Mouse (Mus musculus): ENCODE data around the gene Vps13d. TPM values are rescaled to one million over a fixed set of nuclear protein-coding genes. Genes with fewer than 3 reads are reported as not detected.

Gene Vps13d
- polyA plus RNA-seq, 1 experiment from 2014 or later, result 6.1 TPM

- Histone ChIP-seq H3K4me1 (replicated peaks) (peaks cover 46% of the 10 kb centered on the region), H3K27ac (no peak overlapping the region), H3K4me3 (no peak overlapping the region), H3K36me3 (no peaks in the 10 kb centered on the region), H3K9me3 (no peaks in the 10 kb centered on the region), H3K27me3 (ENCODE audit: insufficient read depth, poor library complexity, severe bottlenecking) (no peaks in the 10 kb centered on the region)
- 73% methylated on average over 6 of the region's 6 CpGs for WGBS
- DNase-seq (ENCODE audit: low spot score), result no peak
Measured at GRCm38 (mm10) chr4:144996996-144997820, 197.6 kb downstream of the Vps13d start.

- no peak overlapping the region for H3K27ac ChIP-seq
- no peak for DNase-seq (ENCODE audit: low spot score)
- 68% methylated on average over 1 of the region's 1 CpGs for WGBS
Measured at GRCm38 (mm10) chr4:144995826-144996225, 199.0 kb downstream of the Vps13d start.

DNA sequence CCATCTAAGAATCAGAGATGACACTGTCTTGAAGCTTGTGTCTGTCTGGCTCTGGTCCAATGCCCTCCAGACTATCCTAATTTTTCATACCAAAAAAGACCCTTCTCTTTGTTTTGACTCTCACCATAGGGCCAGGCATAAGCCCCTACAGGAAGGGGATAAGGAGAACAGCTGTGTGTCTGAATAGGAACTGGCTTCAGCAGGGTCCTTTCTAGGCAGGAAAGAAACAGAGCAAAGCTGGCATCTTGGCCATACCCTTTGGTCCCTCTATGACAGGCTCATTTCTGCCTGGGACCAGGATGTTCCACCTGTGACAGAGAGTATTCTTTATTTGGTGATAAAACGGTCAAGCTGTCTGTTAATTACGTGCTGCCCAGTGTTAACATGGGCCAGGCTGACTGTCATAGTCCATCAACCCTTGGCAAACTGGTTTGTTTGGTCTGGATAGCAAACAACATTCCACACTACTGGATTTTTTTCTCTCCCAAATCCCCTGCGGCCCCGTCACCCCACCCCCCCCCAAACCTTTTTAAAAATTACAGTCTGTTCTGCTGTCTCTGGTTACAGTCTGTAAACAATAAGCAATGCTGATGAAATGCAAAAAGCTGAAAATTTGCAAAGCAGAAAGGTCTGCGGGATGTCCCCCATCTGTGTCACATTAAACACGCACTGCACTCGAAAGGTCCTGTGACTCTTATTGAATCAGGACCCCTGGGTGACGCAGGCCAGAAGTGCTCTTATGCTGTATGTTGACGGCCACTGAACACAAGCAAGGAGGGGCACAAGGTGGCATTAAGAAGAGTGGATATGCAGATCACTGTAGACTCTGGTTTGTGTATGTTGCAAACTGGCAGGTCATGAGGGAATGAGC is 201.5 kb downstream of the Vps13d start:
- Histone ChIP-seq H3K9me3 (no peaks in the 10 kb centered on the region), H3K4me3 (no peak overlapping the region), H3K36me3 (no peaks in the 10 kb centered on the region), H3K27me3 (ENCODE audit: insufficient read depth, poor library complexity, severe bottlenecking) (no peaks in the 10 kb centered on the region), H3K4me1 (replicated peaks) (peaks cover 52% of the 10 kb centered on the region), H3K27ac (no peak overlapping the region)
- no peak for DNase-seq (ENCODE audit: low spot score)
- 72% methylated on average over 9 of the region's 9 CpGs for WGBS

More at GRCm38 (mm10) chr4:144995826-144996225, 199.0 kb downstream of the Vps13d start:
- Histone ChIP-seq H3K4me1 (replicated peaks) (peaks cover 48% of the 10 kb centered on the region), H3K36me3 (no peaks in the 10 kb centered on the region), H3K4me3 (no peak overlapping the region), H3K27me3 (ENCODE audit: insufficient read depth, poor library complexity, severe bottlenecking) (no peaks in the 10 kb centered on the region), H3K9me3 (no peaks in the 10 kb centered on the region)

DNA sequence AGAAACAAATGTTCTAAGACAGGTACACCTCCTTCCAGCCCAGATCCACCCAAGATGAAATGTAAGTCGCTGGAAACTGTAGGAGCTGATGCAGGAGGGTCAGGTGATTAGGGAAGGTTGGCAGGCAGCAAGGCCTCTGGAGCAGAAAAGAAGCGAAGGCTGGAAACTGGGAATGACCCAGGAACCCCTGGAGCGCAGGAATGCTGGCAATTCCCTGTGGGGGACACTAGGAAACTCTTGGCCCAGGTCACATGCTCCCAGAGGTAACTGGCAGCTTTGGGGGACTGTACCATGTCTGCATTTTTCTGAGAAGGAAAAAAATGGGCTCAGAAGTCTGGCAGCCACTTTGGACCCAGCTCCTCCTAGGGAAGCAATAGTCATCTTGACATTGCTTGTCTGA is 202.4 kb downstream of the Vps13d start:
- 20% methylated on average over 3 of the region's 3 CpGs for WGBS
- no peak for DNase-seq (ENCODE audit: low spot score)
- H3K27ac ChIP-seq, result no peak overlapping the region
- no peaks in the 10 kb centered on the region for H3K36me3 ChIP-seq
- no peaks in the 10 kb centered on the region for H3K27me3 ChIP-seq (ENCODE audit: insufficient read depth, poor library complexity, severe bottlenecking)
- H3K4me3 ChIP-seq, result no peak overlapping the region
- no peaks in the 10 kb centered on the region for H3K9me3 ChIP-seq
- peaks cover 47% of the 10 kb centered on the region for H3K4me1 ChIP-seq (replicated peaks)

DNA sequence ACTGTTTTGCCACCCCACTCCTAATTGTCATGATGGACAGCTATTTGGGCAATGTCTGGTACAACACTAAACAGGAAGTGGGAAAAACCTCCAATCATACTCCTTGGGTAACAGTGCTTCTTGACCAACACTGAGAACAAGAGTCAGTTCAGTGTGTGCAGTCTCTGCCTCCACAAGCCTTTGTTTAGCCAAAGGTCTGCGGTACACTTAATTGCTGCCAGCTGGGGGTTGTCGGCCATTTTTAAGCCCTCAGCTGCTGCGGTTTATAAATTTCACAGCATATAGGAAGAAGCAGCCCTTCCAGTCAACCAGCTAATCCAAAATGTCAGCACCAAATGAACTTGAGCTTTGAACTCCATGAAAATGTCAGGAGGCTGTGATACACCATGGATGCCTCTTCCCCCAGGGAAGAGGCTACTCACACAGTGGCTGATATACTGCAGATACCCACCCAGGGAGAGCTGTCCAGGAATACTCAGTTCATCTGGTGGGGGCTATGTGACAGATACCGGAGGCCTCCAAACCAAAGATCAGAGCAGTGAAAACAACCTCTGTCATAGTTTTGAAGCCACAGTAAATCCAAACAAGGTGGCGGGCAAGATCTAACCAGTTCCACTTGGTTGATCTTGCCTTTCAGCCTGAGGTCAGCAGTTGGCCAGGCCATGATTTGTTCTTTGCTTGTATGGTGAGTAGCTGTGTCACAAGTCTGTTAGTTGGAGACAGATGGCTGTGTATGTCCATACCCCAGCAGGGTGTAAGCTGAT is 206.2 kb downstream of the Vps13d start:
- peaks cover 48% of the 10 kb centered on the region for H3K4me1 ChIP-seq (replicated peaks)
- H3K27ac ChIP-seq, result peak overlapping the region; percentile 59; the same call in 1 of the 2 replicates
- H3K27me3 ChIP-seq (ENCODE audit: insufficient read depth, poor library complexity, severe bottlenecking), result no peaks in the 10 kb centered on the region
- 66% methylated on average over 5 of the region's 5 CpGs for WGBS
- no peaks in the 10 kb centered on the region for H3K9me3 ChIP-seq
- H3K36me3 ChIP-seq, result no peaks in the 10 kb centered on the region
- DNase-seq (ENCODE audit: low spot score), result peak; percentile 24
- no peak overlapping the region for H3K4me3 ChIP-seq

- H3K36me3 ChIP-seq, result no peaks in the 10 kb centered on the region
- H3K4me1 ChIP-seq (replicated peaks), result peaks cover 36% of the 10 kb centered on the region
- 95% methylated on average over 7 of the region's 7 CpGs for WGBS
- H3K4me3 ChIP-seq, result no peak overlapping the region
- H3K9me3 ChIP-seq, result no peaks in the 10 kb centered on the region
- DNase-seq (ENCODE audit: low spot score), result no peak
- no peak overlapping the region for H3K27ac ChIP-seq
- no peaks in the 10 kb centered on the region for H3K27me3 ChIP-seq (ENCODE audit: insufficient read depth, poor library complexity, severe bottlenecking)
Measured at GRCm38 (mm10) chr4:144986016-144986805, 208.6 kb downstream of the Vps13d start.

DNA sequence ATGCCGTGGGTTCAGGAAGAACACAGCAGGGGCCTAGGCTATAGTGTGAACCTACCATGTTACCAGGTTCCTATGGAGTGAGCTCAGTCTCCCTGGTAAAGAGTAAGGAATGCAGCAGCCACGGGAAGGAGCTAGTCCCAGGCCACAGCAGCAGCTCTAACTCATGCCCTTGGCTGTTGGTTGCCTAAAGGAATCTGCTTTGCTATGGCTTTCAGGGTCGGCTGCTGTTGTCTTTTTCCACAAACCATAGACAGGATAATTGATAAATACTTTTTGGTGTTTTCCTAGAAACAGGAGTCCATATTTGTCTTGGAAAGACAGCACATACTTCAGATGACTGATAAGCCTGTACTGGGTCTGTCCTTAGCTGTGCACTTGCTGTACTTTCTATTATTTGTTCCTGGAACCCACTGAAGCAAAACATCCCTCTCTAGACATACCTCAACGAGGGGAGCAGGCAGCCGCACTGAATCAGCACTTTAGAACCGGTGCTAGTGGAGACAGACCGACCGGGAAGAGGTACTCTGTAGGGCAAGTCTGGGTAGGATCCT is 210.9 kb downstream of the Vps13d start:
- H3K27ac ChIP-seq, result 0 out of 2 replicates have a peak overlapping the region, but pooled peaks have one; percentile 23
- H3K4me1 ChIP-seq (replicated peaks), result peaks cover 25% of the 10 kb centered on the region
- no peak overlapping the region for H3K4me3 ChIP-seq
- H3K9me3 ChIP-seq, result no peaks in the 10 kb centered on the region
- no peak for DNase-seq (ENCODE audit: low spot score)
- WGBS, result 64% methylated on average over 8 of the region's 8 CpGs
- H3K27me3 ChIP-seq (ENCODE audit: insufficient read depth, poor library complexity, severe bottlenecking), result no peaks in the 10 kb centered on the region
- H3K36me3 ChIP-seq, result no peaks in the 10 kb centered on the region

GRCm38 (mm10) chr4:144983228-144983744 is 211.5 kb downstream of the Vps13d start:
- Histone ChIP-seq H3K4me3 (no peak overlapping the region), H3K27me3 (ENCODE audit: insufficient read depth, poor library complexity, severe bottlenecking) (no peaks in the 10 kb centered on the region), H3K9me3 (no peaks in the 10 kb centered on the region), H3K4me1 (replicated peaks) (peaks cover 19% of the 10 kb centered on the region), H3K27ac (no peak overlapping the region), H3K36me3 (no peaks in the 10 kb centered on the region)
- WGBS, result 68% methylated on average over 8 of the region's 8 CpGs
- no peak for DNase-seq (ENCODE audit: low spot score)

DNA sequence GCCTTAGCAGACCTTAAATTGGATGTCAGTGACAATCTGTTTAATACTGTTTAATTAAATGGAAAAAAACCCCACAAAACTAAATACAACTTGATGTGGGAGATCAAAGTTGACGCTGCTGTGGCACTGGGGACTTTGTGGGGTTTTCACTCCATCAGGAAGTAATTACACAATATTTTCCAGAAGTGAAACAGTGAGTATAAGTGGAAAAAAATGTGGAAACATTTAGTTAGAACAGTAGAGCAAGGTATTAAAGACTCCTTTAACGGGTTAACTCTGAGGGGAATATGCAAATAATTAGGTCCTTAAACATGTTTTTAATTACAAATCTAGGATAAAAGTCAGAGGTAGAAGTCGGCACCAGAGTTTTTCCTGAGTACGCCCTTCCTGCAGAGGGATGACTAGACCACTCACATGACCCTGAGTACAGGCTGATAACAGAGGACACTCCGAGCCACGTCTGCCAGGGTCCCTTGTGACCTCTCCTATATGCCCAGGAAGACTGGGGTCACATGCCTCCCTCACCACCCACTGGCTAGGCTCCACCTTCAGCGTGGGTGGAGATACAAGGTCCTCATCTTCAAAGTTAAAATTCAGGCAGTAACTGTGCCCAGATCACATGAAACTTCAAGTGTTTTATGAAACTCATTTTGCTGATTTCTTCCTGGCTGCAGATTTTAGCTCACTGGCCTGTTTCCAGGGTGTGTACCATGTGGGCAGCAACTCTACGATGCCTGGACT is 213.8 kb downstream of the Vps13d start:
- no peaks in the 10 kb centered on the region; the same call in 1 of the 2 replicates for H3K36me3 ChIP-seq
- no peaks in the 10 kb centered on the region for H3K9me3 ChIP-seq
- H3K4me3 ChIP-seq, result no peak overlapping the region
- no peaks in the 10 kb centered on the region for H3K27me3 ChIP-seq (ENCODE audit: insufficient read depth, poor library complexity, severe bottlenecking)
- no peak overlapping the region for H3K27ac ChIP-seq
- peaks cover 26% of the 10 kb centered on the region for H3K4me1 ChIP-seq (replicated peaks)
- WGBS, result 56% methylated on average over 8 of the region's 8 CpGs
- DNase-seq (ENCODE audit: low spot score), result no peak

GRCm38 (mm10) chr4:144980110-144980509 is 214.7 kb downstream of the Vps13d start:
- Histone ChIP-seq H3K9me3 (no peaks in the 10 kb centered on the region), H3K27ac (no peak overlapping the region)
- WGBS, result 80% methylated on average over 2 of the region's 2 CpGs

DNA sequence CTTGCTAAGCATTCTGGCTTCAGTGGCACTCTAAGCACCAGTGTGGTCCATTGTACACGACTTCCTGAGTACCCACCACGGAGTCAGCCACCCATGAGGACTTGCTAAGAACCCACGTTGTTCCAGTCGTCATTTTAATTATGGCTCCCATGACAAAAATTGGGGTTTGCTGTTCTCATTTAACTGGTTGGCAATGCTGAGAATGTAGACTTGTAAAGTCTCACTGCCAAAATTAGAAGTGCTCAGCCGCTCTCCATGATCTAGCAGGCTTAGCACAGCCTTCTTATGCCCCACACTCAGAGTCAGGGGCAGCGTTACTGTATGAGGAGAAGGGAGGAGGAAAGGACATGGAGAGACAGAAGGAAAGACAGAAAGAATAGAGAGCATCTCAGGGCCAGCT is 216.8 kb downstream of the Vps13d start:
- 90% methylated on average over 6 of the region's 6 CpGs for WGBS

More at GRCm38 (mm10) chr4:144980110-144980509, 214.7 kb downstream of the Vps13d start:
- Histone ChIP-seq H3K4me3 (no peak overlapping the region), H3K4me1 (replicated peaks) (peaks cover 34% of the 10 kb centered on the region), H3K27me3 (ENCODE audit: insufficient read depth, poor library complexity, severe bottlenecking) (no peaks in the 10 kb centered on the region), H3K36me3 (no peaks in the 10 kb centered on the region; the same call in 1 of the 2 replicates)
- DNase-seq (ENCODE audit: low spot score), result no peak

More for the DNA sequence above, 216.8 kb downstream of the Vps13d start:
- Histone ChIP-seq H3K36me3 (no peaks in the 10 kb centered on the region; the same call in 1 of the 2 replicates), H3K4me1 (replicated peaks) (peaks cover 24% of the 10 kb centered on the region; the same call in 1 of the 2 replicates), H3K27ac (no peak overlapping the region), H3K4me3 (no peak overlapping the region), H3K9me3 (no peaks in the 10 kb centered on the region), H3K27me3 (ENCODE audit: insufficient read depth, poor library complexity, severe bottlenecking) (no peaks in the 10 kb centered on the region)
- no peak for DNase-seq (ENCODE audit: low spot score)

All from hindbrain, embryonic 10.5 days (tissue).